Mouse (Mus musculus) yolk sac, embryonic 10.5 days (tissue): Measurements from ENCODE around the gene Gpr31b.
"Not testable (repeated sequence)": the region's sequence is repeated elsewhere in the genome, so short reads cannot be mapped to it uniquely, and the experiment has no call there.

Source experiments
- DNase-seq: peaks from one replicate; pipeline ENCODE4 v3.0.0-alpha.2; 2017; ENCODE audit warnings: low spot score

Gpr31b gene

GRCm38 (mm10) chr17:13052124-13052813 lies at the start of gene Gpr31b:
Gene Gpr31b (minus strand): TSS chr17:13052296.
- not testable (repeated sequence) for DNase-seq

DNA sequence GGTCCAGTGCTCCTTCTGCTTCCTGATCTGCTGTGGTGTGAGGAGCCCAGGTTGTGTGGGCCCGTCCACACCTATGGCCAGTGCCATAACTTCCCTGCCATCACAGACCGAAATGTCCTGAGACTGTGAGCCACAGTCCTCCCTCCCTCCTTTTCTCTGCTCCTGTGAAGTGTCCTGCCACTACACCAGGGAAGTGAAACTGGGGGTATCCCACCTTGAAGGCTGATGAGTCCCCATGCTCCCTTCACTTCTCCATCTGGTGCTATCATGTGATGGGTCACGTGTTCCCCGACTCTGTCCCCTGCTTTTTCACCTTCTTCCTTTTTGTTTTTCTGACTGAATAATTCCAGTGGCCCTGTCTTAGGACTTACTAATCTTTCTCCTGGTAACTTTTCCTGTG lies 40.9 kb upstream of the Gpr31b start:
- not testable (repeated sequence) for DNase-seq

DNA sequence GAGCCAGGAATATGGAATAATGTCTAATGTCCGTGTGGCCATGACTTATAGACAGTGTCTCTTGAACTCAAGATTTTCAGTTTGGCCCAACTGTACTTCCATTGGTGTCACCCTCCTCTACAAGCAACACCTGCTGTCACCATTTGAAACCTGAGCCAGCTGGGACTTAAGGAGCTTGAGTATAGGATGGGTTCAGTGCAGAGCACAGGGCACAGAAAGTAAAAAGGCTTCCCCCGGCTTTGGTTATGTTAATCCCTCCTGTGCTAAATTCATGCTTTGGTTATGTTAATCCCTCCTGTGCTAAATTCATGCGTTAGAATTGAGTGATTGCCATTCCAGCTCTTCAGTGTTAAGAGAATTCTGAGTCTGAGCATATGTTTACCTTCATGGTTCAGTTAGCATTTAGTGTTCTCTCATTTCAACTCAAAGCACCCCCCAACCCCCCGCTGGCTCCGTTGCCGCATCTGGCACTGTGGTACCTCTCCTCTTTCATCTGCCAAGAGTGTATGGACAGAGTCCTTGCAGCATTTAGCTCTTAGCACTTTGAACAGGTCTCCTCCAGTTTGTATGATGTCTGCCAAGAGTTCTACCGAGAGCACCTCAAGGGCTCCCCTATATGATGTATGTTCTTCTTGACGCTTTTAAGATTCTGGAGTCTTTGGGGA lies 40.1 kb upstream of the Gpr31b start:
- DNase-seq: not testable (repeated sequence)

- not testable (repeated sequence) for DNase-seq
Observed at GRCm38 (mm10) chr17:13091510-13091909, 39.4 kb upstream of the Gpr31b start.

- not testable (repeated sequence) for DNase-seq
Observed at GRCm38 (mm10) chr17:13069227-13069626, 17.1 kb upstream of the Gpr31b start.

GRCm38 (mm10) chr17:13067864-13068385 lies 15.8 kb upstream of the Gpr31b start:
- not testable (repeated sequence) for DNase-seq

GRCm38 (mm10) chr17:13062882-13063281 lies 10.8 kb upstream of the Gpr31b start:
- DNase-seq: not testable (repeated sequence)

DNA sequence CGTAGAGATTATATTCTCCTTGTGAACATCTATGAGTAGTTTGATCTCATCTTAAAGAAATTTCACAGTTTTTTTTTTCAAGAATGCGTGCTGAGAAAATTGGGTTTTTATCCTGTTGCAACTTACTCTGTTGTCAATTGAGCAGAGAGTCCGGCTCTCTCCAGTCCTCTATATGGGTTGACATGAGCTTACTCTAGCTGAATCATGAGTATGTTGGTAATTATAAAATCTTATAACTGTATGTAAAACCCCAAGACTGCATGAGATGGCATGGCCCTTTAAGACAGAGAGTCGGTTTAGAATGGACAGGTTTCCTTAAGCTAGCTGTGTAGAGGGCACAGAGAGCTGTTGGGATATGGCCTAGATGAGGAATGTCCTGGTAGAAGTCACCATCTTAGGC lies 8.7 kb upstream of the Gpr31b start, which contains the start of gene Tcp10b:
TSS of gene Tcp10b (plus strand) at position 301 of the 400 bp plus-strand sequence.
- not testable (repeated sequence) for DNase-seq

- peak; percentile 12 for DNase-seq
Observed at GRCm38 (mm10) chr17:13043846-13044673, 8.0 kb downstream of the Gpr31b start.

DNA sequence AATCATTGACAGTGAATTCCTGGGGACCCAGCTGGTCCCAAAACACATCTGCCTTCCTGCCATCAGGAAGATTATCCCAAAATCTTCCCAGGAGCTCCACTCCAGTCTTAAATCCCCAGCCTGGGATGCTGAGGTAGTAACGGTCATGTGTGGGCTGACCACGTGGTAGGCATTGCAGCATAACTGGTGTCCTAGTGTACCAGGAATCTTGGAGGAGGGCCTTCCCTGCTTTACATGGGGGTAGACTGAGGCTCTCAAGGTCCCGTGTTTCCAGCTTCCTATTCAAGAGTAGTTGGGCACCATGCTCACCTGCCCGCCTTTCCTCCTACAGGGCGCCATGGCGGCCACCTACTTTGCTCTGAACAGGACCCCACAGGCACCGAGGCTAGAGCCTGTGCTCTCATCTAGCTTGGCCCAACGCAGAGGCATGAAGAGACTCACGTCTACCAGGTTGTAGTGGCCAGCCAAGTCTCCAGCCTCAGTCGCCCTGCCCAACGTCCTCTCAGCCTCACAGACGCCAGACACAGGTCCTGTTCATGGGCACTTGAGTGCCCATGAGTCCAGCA lies 15.4 kb downstream of the Gpr31b start:
- not testable (repeated sequence) for DNase-seq

- DNase-seq: no peak
Observed at GRCm38 (mm10) chr17:13013316-13013715, 38.8 kb downstream of the Gpr31b start.

GRCm38 (mm10) chr17:13009887-13010286 lies 42.2 kb downstream of the Gpr31b start:
- DNase-seq: peak; percentile 37

DNA sequence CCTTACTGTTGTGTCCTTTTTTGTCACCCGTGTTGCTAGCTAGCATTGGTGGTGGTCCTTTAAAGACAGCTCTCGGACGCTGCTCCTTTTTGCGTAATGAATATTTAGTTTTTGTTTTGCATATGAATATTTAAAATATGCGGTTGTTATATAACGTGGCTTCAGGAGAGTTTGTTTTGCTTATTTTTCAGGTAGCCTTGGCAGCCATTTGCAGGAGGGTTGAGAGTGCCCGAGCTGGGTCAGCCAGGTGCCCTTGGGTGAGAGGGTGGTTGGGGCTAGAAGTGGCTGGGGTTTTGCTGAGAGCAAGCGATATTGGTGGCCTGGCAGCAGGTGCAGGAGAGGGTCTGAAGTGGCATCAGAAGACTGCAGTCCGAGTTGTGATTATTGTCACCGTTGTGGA lies 43.6 kb downstream of the Gpr31b start:
- DNase-seq: no peak

- DNase-seq: peak; percentile 98
Observed at GRCm38 (mm10) chr17:13007730-13008425, 44.2 kb downstream of the Gpr31b start.

GRCm38 (mm10) chr17:13006984-13007383 lies 45.1 kb downstream of the Gpr31b start:
- DNase-seq: no peak

DNA sequence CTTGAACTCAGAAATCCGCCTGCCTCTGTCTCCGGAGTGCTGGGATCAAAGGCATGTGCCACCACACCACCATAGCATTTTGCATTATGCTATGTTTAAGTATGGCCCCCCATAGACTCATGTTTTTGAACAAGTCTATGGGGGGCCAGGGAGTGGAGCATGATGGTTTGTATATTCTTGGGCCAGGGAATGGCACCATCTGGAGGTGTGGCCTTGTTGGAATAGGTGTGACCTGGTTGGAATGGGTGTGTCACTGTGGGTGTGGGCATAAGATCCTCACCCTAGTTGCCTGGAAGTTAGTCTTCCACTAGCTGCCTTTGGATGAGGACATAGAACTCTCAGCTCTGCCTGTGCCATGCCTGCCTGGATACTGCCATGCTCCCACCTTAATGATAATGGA lies 45.5 kb downstream of the Gpr31b start, which contains the start of gene Sod2:
TSS of gene Sod2 (plus strand) at position 301 of the 400 bp plus-strand sequence.
- DNase-seq: not testable (repeated sequence)

DNA sequence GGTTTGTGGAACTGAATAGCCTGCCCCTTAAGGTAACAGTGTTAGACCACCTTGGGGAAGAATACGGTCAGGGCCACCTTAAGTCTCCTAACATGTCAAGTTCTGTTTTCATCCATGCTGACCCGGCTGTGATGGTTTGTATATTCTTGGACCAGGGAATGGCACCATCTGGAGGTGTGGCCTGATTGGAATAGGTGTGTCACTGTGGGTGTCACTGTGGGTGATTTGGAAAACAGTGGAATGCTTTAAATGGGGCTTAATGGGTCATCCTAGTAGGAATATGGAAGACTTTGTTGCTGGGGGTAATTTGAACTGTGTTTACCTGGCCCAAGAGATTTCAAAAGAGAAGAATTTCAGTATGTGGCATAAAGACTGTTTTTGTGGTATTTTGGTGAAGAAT lies 47.7 kb downstream of the Gpr31b start:
- not testable (repeated sequence) for DNase-seq

GRCm38 (mm10) chr17:13002243-13002642 lies 49.9 kb downstream of the Gpr31b start:
- not testable (repeated sequence) for DNase-seq
